Mouse (Mus musculus) liver, embryonic 11.5 days (tissue): Measurements from ENCODE around the gene Ier3. TPM values are rescaled to one million over a fixed set of nuclear protein-coding genes. Genes with fewer than 3 reads are reported as not detected.

Experiments used
- ATAC-seq: fragments of 200-750 bp; cut with Nextera tagmentation; replicated peaks from 2 replicates; pipeline ENCODE4 v1.8.0; 2017; ENCODE audit warnings: moderate number of reproducible peaks, mild to moderate bottlenecking, moderate TSS enrichment, moderate library complexity; ENCODE audit not compliant: low FRiP score
- DNase-seq: peaks from one replicate; pipeline ENCODE4 v3.0.0-alpha.2; 2017; ENCODE audit warnings: low spot score
- H3K27ac ChIP-seq: fragments of 300-500 bp; sonication (generic); 2 replicates; pipeline ENCODE4 v1.5.1; 2014; ENCODE audit warnings: mild to moderate bottlenecking, low read depth, low read length, control low read depth
- H3K27me3 ChIP-seq: fragments of 300-500 bp; sonication (generic); replicated peaks from 2 replicates; pipeline ENCODE4 v1.6.1; 2014; ENCODE audit warnings: low read length, mixed read lengths; ENCODE audit not compliant: control insufficient read depth, insufficient read depth
- H3K36me3 ChIP-seq: fragments of 300-500 bp; sonication (generic); 2 replicates; pipeline ENCODE4 v1.6.1; 2014; ENCODE audit warnings: mild to moderate bottlenecking, low read length, moderate library complexity, mixed read lengths; ENCODE audit not compliant: control insufficient read depth, insufficient read depth
- H3K4me1 ChIP-seq: fragments of 300-500 bp; sonication (generic); replicated peaks from 2 replicates; pipeline ENCODE4 v1.6.1; 2014; ENCODE audit warnings: low read length, mixed read lengths; ENCODE audit not compliant: control insufficient read depth, insufficient read depth
- H3K4me2 ChIP-seq: fragments of 300-500 bp; sonication (generic); 2 replicates; pipeline ENCODE4 v1.6.1; 2014; ENCODE audit warnings: mild to moderate bottlenecking, control low read depth, moderate library complexity
- H3K4me3 ChIP-seq: fragments of 300-500 bp; sonication (generic); 2 replicates; pipeline ENCODE4 v1.5.1; 2014; ENCODE audit warnings: low read depth, low read length, control low read depth
- H3K9ac ChIP-seq: fragments of 300-500 bp; sonication (generic); 2 replicates; pipeline ENCODE4 v1.6.1; 2014; ENCODE audit warnings: low read depth, low read length, control low read depth
- H3K9me3 ChIP-seq: fragments of 300-500 bp; sonication (generic); 2 replicates; pipeline ENCODE4 v1.6.1; 2016; ENCODE audit warnings: low read length, inconsistent platforms, mixed read lengths; ENCODE audit not compliant: control insufficient read depth
- WGBS: fragments of 180-500 bp; shearing (Covaris S2); extraction: QIAGEN DNeasy Blood & Tissue Kit; methylation state at CpG from one replicate; pipeline ENCODE4 v1.1.7; 2014; 5-methylcytosine and 5-hydroxymethylcytosine counted together
- polyA plus RNA-seq: library from polyadenylated mRNA; unstranded; fragments of >200 nt; fragmentation: Nextera tagmentation; extraction: Ambion mirVana; gene quantifications from 2 replicates; pipeline ENCODE4 v1.2.1, GENCODE M21; 2014

Ier3 gene
- polyA plus RNA-seq, 1 experiment from 2014 or later = 9.4 TPM

- Histone ChIP-seq H3K4me3 (peak overlapping the region; percentile 62), H3K9ac (peak overlapping the region; percentile 85), H3K9me3 (no peaks in the 10 kb centered on the region), H3K4me2 (peak overlapping the region; percentile 66), H3K36me3 (peaks cover 16% of the 10 kb centered on the region), H3K4me1 (peaks cover 8% of the 10 kb centered on the region), H3K27ac (peak overlapping the region; percentile 90), H3K27me3 (no peaks in the 10 kb centered on the region)
- DNase-seq (no peak), ATAC-seq (no peak)
- WGBS = 14% methylated on average over 11 of the region's 11 CpGs
Measured at GRCm38 (mm10) chr17:35842006-35842405, 20.5 kb downstream of the Ier3 start.

GRCm38 (mm10) chr17:35843514-35843913 lies 22.0 kb downstream of the Ier3 start:
- H3K27me3 ChIP-seq = no peaks in the 10 kb centered on the region
- no peak overlapping the region for H3K27ac ChIP-seq
- no peak overlapping the region for H3K9ac ChIP-seq
- no peak overlapping the region for H3K4me3 ChIP-seq
- ATAC-seq (no peak), DNase-seq (no peak)
- peaks cover 30% of the 10 kb centered on the region for H3K36me3 ChIP-seq
- no peaks in the 10 kb centered on the region for H3K9me3 ChIP-seq
- 89% methylated on average over 3 of the region's 3 CpGs for WGBS
- peaks cover 8% of the 10 kb centered on the region for H3K4me1 ChIP-seq
- no peak overlapping the region for H3K4me2 ChIP-seq

GRCm38 (mm10) chr17:35848112-35848511 lies 26.6 kb downstream of the Ier3 start:
- WGBS = 56% methylated on average over 1 of the region's 1 CpGs
- no peak overlapping the region for H3K9ac ChIP-seq
- H3K27ac ChIP-seq = no peak overlapping the region
- peaks cover 65% of the 10 kb centered on the region for H3K36me3 ChIP-seq
- no peaks in the 10 kb centered on the region for H3K27me3 ChIP-seq
- DNase-seq (peak; percentile 26), ATAC-seq (no peak)
- peaks cover 10% of the 10 kb centered on the region for H3K4me1 ChIP-seq
- no peak overlapping the region for H3K4me3 ChIP-seq
- H3K4me2 ChIP-seq = no peak overlapping the region
- no peaks in the 10 kb centered on the region for H3K9me3 ChIP-seq

- H3K27me3 ChIP-seq = no peaks in the 10 kb centered on the region
- 0 out of 2 replicates have a peak overlapping the region, but pooled peaks have one; percentile 13 for H3K4me2 ChIP-seq
- no peaks in the 10 kb centered on the region for H3K9me3 ChIP-seq
- ATAC-seq (peak; percentile 83), DNase-seq (no peak)
- peaks cover 10% of the 10 kb centered on the region for H3K4me1 ChIP-seq
- H3K36me3 ChIP-seq = peaks cover 66% of the 10 kb centered on the region
- H3K27ac ChIP-seq = peak overlapping the region; percentile 86
- peak overlapping the region; percentile 10; the same call in 1 of the 2 replicates for H3K9ac ChIP-seq
- WGBS = 46% methylated on average over 3 of the region's 3 CpGs
- H3K4me3 ChIP-seq = no peak overlapping the region
Measured at GRCm38 (mm10) chr17:35850974-35851373, 29.5 kb downstream of the Ier3 start.

- Histone ChIP-seq H3K4me2 (no peak overlapping the region), H3K4me1 (peaks cover 8% of the 10 kb centered on the region), H3K27me3 (no peaks in the 10 kb centered on the region), H3K9ac (no peak overlapping the region), H3K9me3 (no peaks in the 10 kb centered on the region), H3K4me3 (no peak overlapping the region), H3K36me3 (peaks cover 15% of the 10 kb centered on the region), H3K27ac (no peak overlapping the region; the same call in 1 of the 2 replicates)
- DNase-seq (no peak), ATAC-seq (no peak)
- 82% methylated on average over 1 of the region's 1 CpGs for WGBS
Measured at GRCm38 (mm10) chr17:35859371-35859770, 37.9 kb downstream of the Ier3 start.

- no peak overlapping the region for H3K4me3 ChIP-seq
- H3K9ac ChIP-seq = no peak overlapping the region
- ATAC-seq (no peak), DNase-seq (no peak)
- no peaks in the 10 kb centered on the region for H3K9me3 ChIP-seq
- H3K27me3 ChIP-seq = no peaks in the 10 kb centered on the region
- no peak overlapping the region for H3K4me2 ChIP-seq
- WGBS = 71% methylated on average over 2 of the region's 2 CpGs
- no peak overlapping the region for H3K27ac ChIP-seq
- peaks cover 11% of the 10 kb centered on the region for H3K4me1 ChIP-seq
- H3K36me3 ChIP-seq = peaks cover 11% of the 10 kb centered on the region
Measured at GRCm38 (mm10) chr17:35859835-35860234, 38.4 kb downstream of the Ier3 start.

GRCm38 (mm10) chr17:35860831-35861197 lies 39.3 kb downstream of the Ier3 start:
- Histone ChIP-seq H3K27me3 (no peaks in the 10 kb centered on the region), H3K4me3 (peak overlapping the region; percentile 76), H3K9me3 (no peaks in the 10 kb centered on the region), H3K27ac (peak overlapping the region; percentile 83; the same call in 1 of the 2 replicates), H3K9ac (peak overlapping the region; percentile 81), H3K4me1 (peaks cover 14% of the 10 kb centered on the region), H3K36me3 (peaks cover 9% of the 10 kb centered on the region), H3K4me2 (peak overlapping the region; percentile 69)
- DNase-seq (no peak), ATAC-seq (no peak)
- 6% methylated on average over 12 of the region's 12 CpGs for WGBS

- DNase-seq (peak; percentile 93), ATAC-seq (peak; percentile 93)
- H3K27ac ChIP-seq = peak within 1 kb of the TSS; percentile 83
- H3K4me3 ChIP-seq = peak within 1 kb of the TSS; percentile 76
- WGBS = under 1% methylated on average over 47 of the region's 47 CpGs
- peak within 1 kb of the TSS; percentile 69 for H3K4me2 ChIP-seq
- H3K36me3 ChIP-seq = peaks cover 9% of the 10 kb centered on the region
- peak within 1 kb of the TSS; percentile 81 for H3K9ac ChIP-seq
- no peaks in the 10 kb centered on the region for H3K9me3 ChIP-seq
- no peaks in the 10 kb centered on the region for H3K27me3 ChIP-seq
- H3K4me1 ChIP-seq = peaks cover 14% of the 10 kb centered on the region
Measured at GRCm38 (mm10) chr17:35861198-35861857, 39.8 kb downstream of the Ier3 start, which contains the start of gene Nrm. TSS of gene Nrm (plus strand) at chr17:35861318.

- H3K4me3 ChIP-seq = peak overlapping the region; percentile 59
- no peak for DNase-seq
- H3K4me2 ChIP-seq = peak overlapping the region; percentile 97
- H3K27me3 ChIP-seq = peaks cover 4% of the 10 kb centered on the region; the same call in 1 of the 2 replicates
- no peak overlapping the region for H3K9ac ChIP-seq
- 25% methylated on average over 10 of the region's 10 CpGs for WGBS
- no peak for ATAC-seq
- H3K36me3 ChIP-seq = no peaks in the 10 kb centered on the region
- peaks cover 36% of the 10 kb centered on the region for H3K4me1 ChIP-seq
- no peaks in the 10 kb centered on the region for H3K9me3 ChIP-seq
- H3K27ac ChIP-seq = peak overlapping the region; percentile 82; the same call in 1 of the 2 replicates
Measured at GRCm38 (mm10) chr17:35864832-35865353, 43.4 kb downstream of the Ier3 start.
